Mouse (Mus musculus) hindlimb bud, embryonic 11.5 days (tissue): Measurements from ENCODE around the gene Mlana.

Source experiments
- DNase-seq: peaks from one replicate; pipeline ENCODE4 v3.0.0-alpha.2; 2012; ENCODE audit warnings: low read depth, low spot score; ENCODE audit errors: extremely low spot score

The Mlana gene

DNA sequence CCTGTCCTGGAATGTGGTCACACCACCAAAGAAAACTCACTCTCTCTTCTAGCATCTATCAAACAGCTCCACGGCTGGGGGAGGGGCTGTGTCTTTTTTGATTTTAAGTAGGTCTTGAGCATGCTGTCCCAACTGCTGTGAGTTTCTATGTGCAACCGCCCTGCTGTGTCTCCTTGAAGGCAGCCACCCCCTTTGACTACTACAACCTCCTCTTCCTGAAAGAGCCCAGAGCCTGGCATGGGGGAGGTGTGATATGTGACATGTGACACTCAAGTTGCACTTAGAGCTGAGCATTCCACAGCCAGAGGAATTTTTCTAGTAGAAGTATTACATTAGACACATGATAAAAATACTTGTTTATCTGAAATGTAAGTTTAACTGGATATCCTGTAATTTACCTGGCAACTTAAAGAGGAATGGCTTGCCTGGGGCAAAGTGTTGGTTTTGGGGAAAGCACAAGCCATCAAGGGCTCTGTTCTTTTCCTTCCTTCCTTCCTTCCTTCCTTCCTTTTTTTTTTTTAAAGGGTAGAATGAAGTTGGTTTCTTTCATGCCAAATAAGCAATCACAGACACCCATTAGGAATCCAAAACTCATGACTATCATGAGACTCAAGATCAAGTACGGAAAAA lies at the start of gene Mlana:
Mlana (plus strand) TSS at position 580 of the 630 bp plus-strand sequence.
- DNase-seq: no peak

DNA sequence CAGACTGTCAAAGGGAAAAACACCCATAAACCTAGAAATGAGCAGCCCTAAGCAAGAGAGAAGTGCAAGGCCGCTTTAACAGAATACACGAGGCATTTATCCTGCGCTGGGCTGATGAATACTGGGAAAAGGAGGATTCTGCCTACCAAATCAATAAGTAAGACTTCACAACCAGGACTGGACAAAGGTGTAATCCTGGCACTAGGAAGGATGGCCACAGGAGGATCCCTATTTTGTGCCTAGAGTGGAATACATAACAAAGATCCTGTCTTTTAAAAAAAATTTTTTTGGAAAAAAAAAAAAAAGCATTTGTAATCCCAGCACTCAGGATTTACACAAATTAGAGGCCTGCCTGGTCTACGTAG lies 49.1 kb upstream of the Mlana start:
- no peak for DNase-seq

GRCm38 (mm10) chr19:29649683-29650082 lies 47.9 kb upstream of the Mlana start:
- no peak for DNase-seq

GRCm38 (mm10) chr19:29653768-29654265 lies 43.8 kb upstream of the Mlana start:
- DNase-seq: no peak

- no peak for DNase-seq
These were observed 42.5 kb upstream of the Mlana start for GRCm38 (mm10) chr19:29655148-29655547.

- no peak for DNase-seq
These were observed 41.6 kb upstream of the Mlana start for GRCm38 (mm10) chr19:29656029-29656428.

- no peak for DNase-seq
These were observed 41.0 kb upstream of the Mlana start for GRCm38 (mm10) chr19:29656620-29657019.

DNA sequence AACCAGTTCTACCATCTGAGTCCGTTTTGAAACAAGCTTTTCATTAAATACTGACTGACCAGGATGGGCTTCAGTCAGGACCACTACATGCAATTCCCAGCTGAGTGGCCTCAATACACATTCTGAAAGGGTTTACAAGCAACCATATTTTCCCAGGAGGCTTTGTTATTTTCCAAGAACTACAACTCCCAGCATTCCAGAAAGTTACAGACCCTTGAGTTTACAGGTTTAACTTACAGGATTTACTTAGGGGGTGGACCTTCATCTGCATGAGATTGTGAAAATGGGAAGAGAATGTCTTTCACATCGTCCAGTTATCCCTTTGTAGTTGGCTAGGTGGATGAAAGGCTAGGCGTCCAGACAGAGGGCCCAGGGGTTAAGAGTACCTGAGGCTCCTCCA lies 40.6 kb upstream of the Mlana start:
- no peak for DNase-seq

- DNase-seq: no peak
These were observed 40.1 kb upstream of the Mlana start for GRCm38 (mm10) chr19:29657558-29657957.

DNA sequence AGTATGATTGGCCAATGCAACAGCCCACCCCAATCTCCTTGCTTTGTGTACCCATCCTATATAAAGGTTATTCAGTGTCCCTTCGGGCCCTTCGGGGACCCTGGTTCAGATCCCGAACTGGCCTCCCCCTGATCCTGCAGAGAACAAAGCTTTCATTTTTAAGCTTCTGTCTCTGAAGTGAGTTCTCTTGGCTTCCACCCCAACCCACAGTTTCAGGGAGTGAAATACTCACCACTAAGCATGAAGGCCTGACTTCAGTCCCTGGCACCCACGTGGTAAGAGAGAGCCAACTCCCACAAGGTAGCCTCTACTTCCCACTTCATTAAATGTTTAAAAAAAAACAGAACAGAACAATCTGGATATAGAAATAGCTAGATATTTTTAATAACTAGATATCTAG lies 38.8 kb upstream of the Mlana start:
- DNase-seq: no peak

DNA sequence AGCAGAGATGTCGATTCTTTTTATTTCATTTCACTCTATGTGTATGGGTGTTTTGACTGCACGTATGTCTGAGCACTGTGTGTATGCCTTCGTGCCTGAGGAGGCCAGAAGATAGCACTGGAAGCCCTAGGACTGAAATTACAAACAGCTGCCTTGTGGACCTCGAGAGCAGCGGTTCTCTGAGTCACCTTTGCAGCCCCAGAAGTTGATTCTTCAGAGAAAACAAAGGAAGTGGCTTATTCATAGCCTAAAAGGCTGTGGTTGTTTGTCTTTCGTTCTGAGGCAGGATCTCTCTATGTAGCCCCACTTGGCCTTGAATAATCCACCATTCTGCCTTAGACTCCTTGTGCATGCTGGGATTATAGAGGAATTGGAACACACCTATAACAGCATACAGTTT lies 37.9 kb upstream of the Mlana start:
- no peak for DNase-seq

DNA sequence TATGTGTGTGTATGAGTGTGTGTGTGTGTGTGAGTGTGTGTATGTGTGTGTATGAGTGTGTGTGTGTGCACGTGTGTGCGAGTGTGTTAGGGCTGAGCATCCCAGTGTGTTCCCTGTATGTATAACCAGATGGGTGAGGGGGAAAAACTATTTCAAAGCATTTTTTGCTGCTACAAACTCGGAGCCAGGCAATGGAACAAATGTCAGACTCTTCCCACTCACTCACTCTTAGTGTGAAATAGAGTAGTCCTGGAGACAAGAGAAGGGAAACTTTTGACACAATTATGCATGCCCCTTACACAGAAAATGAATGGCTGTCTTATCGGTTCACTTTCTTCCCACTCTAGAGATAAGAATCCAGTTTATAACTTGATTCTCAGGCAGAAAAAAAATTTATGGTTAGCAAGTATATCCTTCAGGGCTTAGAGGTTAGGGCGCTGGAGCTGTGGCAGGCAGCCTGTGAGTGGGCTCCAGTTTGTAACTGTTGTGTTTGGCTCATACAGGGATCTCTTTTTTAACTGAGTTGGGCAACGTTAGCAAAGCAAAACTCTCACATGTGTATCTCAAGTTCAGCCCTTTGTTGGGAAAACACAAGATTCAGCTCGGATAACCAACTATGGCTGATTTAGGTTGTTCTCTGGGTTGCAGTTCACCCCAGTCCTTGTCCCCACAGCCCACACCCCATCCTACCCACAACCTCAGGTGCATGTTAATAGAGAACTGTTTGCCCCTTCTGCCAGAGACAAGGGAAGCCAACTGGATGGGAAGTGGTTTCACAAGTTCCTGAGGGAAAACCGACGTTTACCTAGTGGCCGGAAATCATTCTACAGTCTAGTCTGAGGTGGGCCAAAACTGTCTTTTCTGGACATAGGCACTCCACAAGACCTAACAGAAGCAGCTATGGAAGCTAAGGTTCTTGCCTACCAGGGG lies 36.5 kb upstream of the Mlana start:
- DNase-seq: no peak

- no peak for DNase-seq
These were observed 35.5 kb upstream of the Mlana start for GRCm38 (mm10) chr19:29661974-29662580.

DNA sequence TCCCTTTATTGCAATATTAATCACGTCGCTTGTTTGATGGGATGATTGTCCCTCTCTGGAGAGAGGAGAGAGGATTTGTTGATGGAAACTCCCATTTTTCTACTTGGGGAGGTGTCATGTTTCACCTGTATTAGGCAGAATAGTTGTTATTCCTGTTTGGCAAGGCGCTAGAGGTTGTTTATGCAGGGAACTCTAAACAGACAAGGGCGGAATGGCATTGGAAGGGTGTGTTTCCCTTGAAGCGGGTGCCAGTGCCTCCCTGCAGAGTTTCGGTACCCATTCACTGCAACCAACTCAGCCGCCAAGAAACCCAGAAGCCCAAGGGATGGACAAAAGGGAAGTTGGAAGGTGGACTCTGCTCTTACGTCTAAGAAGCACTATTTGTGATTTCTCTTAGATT lies 33.8 kb upstream of the Mlana start:
- DNase-seq: no peak

- no peak for DNase-seq
These were observed 32.7 kb upstream of the Mlana start for GRCm38 (mm10) chr19:29664934-29665333.

GRCm38 (mm10) chr19:29666164-29666563 lies 31.5 kb upstream of the Mlana start:
- DNase-seq: no peak

- no peak for DNase-seq
These were observed 30.5 kb upstream of the Mlana start for GRCm38 (mm10) chr19:29666965-29667594.

DNA sequence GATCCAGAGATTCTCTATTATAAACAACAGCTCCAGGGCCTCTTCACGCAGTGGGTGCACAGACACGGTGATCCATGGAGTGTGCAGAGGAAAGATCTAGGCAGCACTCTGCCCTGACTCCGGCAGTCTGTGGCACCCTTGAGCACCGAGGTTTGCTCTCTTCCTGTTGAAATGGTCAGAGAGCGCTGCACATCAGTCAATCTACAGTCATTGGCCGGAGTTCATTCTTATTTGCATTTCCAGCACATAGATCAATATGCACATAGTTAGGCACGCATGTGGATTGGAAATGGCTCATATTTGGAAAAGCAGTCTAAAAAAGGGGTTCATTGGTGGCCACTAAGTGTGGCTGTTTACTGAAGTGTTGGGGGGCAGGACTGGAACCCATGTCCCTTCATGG lies 29.5 kb upstream of the Mlana start:
- no peak for DNase-seq

DNA sequence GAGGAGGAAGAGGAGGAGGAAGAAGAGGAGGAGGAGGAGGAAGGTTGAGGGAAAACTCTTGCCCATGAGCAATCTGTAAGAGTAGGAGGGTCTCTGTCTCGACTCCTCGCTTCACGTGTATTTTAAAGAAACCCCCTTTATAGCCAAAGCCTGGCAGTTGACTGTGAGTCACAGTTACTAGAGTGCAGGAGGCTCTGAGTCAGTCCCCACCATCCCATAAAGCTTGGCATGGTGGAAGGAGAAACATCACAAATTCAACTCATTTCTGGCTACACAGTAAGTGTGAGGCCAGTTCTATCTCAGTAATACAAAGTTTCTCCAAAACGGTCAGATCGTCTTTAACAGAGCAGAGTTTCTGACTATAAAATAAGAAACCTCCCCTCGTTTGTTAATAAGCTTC lies 27.4 kb upstream of the Mlana start:
- DNase-seq: no peak

DNA sequence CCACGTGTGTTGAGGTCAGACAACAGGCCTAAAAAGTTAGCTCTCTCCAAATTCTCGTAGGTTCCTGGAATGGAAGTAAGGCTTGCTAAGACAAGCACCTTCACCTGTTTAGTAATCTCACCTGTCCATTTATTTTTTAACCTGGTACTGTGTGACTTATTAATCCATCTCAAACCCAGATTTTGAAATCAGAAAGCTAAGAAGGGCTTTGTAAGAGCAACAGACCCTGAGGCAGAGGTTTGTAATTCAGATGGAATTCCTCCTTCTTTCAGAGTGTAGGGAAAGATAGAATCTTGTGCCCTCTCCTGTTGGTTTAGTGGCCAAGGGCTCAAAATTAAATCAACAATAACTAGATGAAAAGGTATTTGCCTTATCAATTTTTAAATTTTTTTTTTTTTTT lies 26.5 kb upstream of the Mlana start:
- DNase-seq: no peak

DNA sequence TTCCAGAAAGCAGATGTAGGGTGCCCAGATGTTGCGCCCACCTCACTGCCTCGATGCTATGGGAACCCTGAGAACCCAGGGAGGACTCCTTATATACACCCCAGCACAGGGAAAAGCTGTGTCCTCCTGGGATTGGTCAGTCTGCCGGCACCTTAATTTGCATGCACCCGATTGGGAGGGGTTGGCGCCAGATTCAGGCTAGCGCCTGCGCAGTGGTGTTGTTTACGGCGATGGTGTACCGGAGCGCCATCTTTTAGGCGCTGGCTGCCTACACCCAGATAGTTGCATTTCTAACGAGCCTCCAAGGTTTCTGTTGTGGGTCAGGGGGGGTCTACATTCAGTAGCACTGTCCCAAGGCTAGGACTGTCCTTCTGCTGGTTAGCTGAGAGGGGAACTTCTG lies 25.0 kb upstream of the Mlana start:
- DNase-seq: no peak
